Mouse (Mus musculus) myocyte (in vitro differentiated cells): Measurements from ENCODE around the gene Tbrg4.

Source experiments
- CEBPB ChIP-seq: IDR thresholded peaks from 2 replicates; pipeline ENCODE4 v1.6.1; 2011; ENCODE audit warnings: mild to moderate bottlenecking, moderate library complexity; ENCODE audit not compliant: poor library complexity, insufficient read depth, severe bottlenecking
- E2F4 ChIP-seq: IDR thresholded peaks from one replicate; pipeline ENCODE4 v1.6.1; 2011; ENCODE audit warnings: mild to moderate bottlenecking, control low read depth, moderate library complexity; ENCODE audit not compliant: insufficient read depth
- MAX ChIP-seq: IDR thresholded peaks from one replicate; pipeline ENCODE4 v1.6.1; 2011; ENCODE audit warnings: low read depth, mild to moderate bottlenecking, control low read depth
- MYOD1 ChIP-seq, 3 experiments: IDR thresholded peaks; one replicate each; pipeline ENCODE4 v1.6.1; 2011; ENCODE audit warnings: control low read depth in 2 of 3, low read depth in 2 of 3, mild to moderate bottlenecking in 2 of 3, moderate library complexity in 1 of 3; ENCODE audit not compliant: insufficient read length in 2 of 3, control insufficient read depth in 1 of 3
- MYOG ChIP-seq, 3 experiments: IDR thresholded peaks; one replicate each; pipeline ENCODE4 v1.6.1; 2011; ENCODE audit warnings: control low read depth in 2 of 3, low read depth in 2 of 3, mild to moderate bottlenecking in 2 of 3; ENCODE audit not compliant: insufficient read length in 2 of 3, control insufficient read depth in 1 of 3, insufficient read depth in 1 of 3
- POLR2A ChIP-seq: IDR thresholded peaks from one replicate; pipeline ENCODE4 v1.6.1; 2011; ENCODE audit warnings: low read depth, mild to moderate bottlenecking, control low read depth, moderate library complexity; ENCODE audit not compliant: insufficient read length
- POLR2AphosphoS2 ChIP-seq: IDR thresholded peaks from one replicate; pipeline ENCODE4 v1.6.1; 2011; ENCODE audit warnings: low read depth, control low read depth; ENCODE audit not compliant: insufficient read length
- REST ChIP-seq: IDR thresholded peaks from one replicate; pipeline ENCODE4 v1.6.1; 2011; ENCODE audit warnings: mild to moderate bottlenecking, control low read depth, moderate library complexity; ENCODE audit not compliant: insufficient read depth, insufficient read length
- SRF ChIP-seq: IDR thresholded peaks from one replicate; pipeline ENCODE4 v1.6.1; 2011; ENCODE audit warnings: low read depth; ENCODE audit not compliant: control insufficient read depth, insufficient read length
- TCF12 ChIP-seq: IDR thresholded peaks from one replicate; pipeline ENCODE4 v1.6.1; 2011; ENCODE audit warnings: mild to moderate bottlenecking, control low read depth; ENCODE audit not compliant: poor library complexity, insufficient read depth, severe bottlenecking
- TCF3 ChIP-seq: IDR thresholded peaks from one replicate; pipeline ENCODE4 v1.6.1; 2011; ENCODE audit warnings: low read depth, control low read depth; ENCODE audit not compliant: insufficient read length
- USF1 ChIP-seq: IDR thresholded peaks from one replicate; pipeline ENCODE4 v1.6.1; 2011; ENCODE audit warnings: low read depth, mild to moderate bottlenecking, control low read depth, moderate library complexity

- TF ChIP-seq POLR2A, result no peak
- TF ChIP-seq USF1, result no peak
- TF ChIP-seq REST, result no peak
- no peak for TF ChIP-seq CEBPB
- no peak for TF ChIP-seq POLR2AphosphoS2
- no peak for TF ChIP-seq TCF3
- no peak for TF ChIP-seq E2F4
- TF ChIP-seq SRF, result no peak
- TF ChIP-seq TCF12, result no peak
- no peak for TF ChIP-seq MYOD1 (IDR thresholded peaks at IDR 0.05; ENCODE audit: control insufficient read depth in 1 of 3, insufficient read length in 2 of 3, low read depth in 2 of 3)
- TF ChIP-seq MYOG (IDR thresholded peaks at IDR 0.05; ENCODE audit: control insufficient read depth in 1 of 3, insufficient read depth in 1 of 3, insufficient read length in 2 of 3, low read depth in 2 of 3), result no peak
- TF ChIP-seq MAX, result no peak
Measured at GRCm38 (mm10) chr11:6587249-6587940, 38.5 kb downstream of the Tbrg4 start.
